Mouse (Mus musculus) cerebellum, postnatal 25 days (tissue): Measurements from ENCODE around the gene Tspan10.

Experiments used
- DNase-seq, 2 experiments: peaks; one replicate each; pipeline ENCODE4 v3.0.0; 2021; ENCODE audit warnings: mixed read lengths in 2 of 2

The Tspan10 gene

GRCm38 (mm10) chr11:120493911-120494310 lies 51.5 kb downstream of the Tspan10 start:
- DNase-seq = no peak
